8 mouse cellular contexts compared by ENCODE assay signal in the genomic region with DNA sequence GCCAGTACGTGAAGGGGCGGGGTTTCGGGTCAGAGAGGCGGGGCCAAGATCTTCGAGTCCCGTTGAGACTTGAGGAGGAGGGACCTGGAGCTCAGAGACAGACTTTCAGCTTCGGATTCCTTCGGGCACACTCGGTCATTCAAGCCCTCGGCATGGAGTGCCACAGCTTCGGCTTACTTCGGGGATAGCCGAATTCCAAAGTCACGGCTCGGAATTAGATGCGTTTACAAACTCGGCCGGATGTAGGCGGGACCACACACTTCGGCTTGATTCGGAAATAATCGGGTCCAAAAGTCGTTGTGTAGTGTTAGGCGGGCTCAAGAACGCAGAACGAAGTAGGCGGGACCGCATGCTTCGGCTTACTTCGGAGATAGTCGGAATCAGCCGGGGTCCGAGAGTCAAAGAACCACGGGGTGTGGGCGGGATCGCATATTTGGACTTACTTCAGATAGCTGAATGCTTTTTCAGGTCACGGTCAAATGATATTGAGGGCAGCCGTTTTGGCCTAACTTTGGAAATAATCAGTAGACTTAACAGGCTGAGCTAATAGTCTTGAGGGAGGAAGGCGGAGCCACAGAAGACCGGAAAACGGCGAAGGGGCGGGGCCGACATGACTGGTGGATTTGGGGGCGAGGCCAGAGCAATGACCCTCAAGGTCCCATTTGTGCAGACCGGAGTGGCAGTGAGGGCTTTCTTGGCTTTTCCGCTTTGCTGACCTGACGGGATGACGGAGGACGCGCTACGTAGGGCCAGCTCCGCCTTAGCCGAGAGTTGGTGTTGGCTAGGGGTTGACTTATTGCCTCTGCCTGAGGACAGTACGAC. TPM values are rescaled to one million over a fixed set of nuclear protein-coding genes. Genes with fewer than 3 reads are reported as not detected.
DNase-seq lines count a peak whose midpoint lies in the region; ATAC-seq and TF ChIP-seq lines count a peak whose summit lies in the region.

Gene Mboat7 (minus strand): TSS at position 537 of the 822 bp plus-strand sequence.

- H3K27me3 ChIP-seq in forebrain, embryonic 10.5 days (ENCODE audit: poor library complexity, severe bottlenecking) = no peaks in the 10 kb centered on the region
- no peaks in the 10 kb centered on the region for H3K27me3 ChIP-seq in heart, embryonic 15.5 days
- no peaks in the 10 kb centered on the region for H3K27me3 ChIP-seq in liver, embryonic 14.5 days (ENCODE audit: control insufficient read depth, insufficient read depth, low read length)
- no peaks in the 10 kb centered on the region for H3K27me3 ChIP-seq in neural tube, embryonic 11.5 days (ENCODE audit: control insufficient read depth, insufficient read depth, low read length)
- H3K27me3 ChIP-seq in stomach, postnatal 0 days (ENCODE audit: control insufficient read depth, insufficient read depth, low read length) = no peaks in the 10 kb centered on the region

- peaks cover 37% of the 10 kb centered on the region for H3K36me3 ChIP-seq in forebrain, embryonic 10.5 days (replicated peaks)
- H3K36me3 ChIP-seq in heart, embryonic 15.5 days = peaks cover 21% of the 10 kb centered on the region
- no peaks in the 10 kb centered on the region; the same call in 1 of the 2 replicates for H3K36me3 ChIP-seq in liver, embryonic 14.5 days (replicated peaks; ENCODE audit: control insufficient read depth, insufficient read depth, low read depth)
- H3K36me3 ChIP-seq in neural tube, embryonic 11.5 days (ENCODE audit: control insufficient read depth, insufficient read depth, low read length) = no peaks in the 10 kb centered on the region; the same call in 1 of the 2 replicates
- peaks cover 12% of the 10 kb centered on the region; the same call in 1 of the 2 replicates for H3K36me3 ChIP-seq in stomach, postnatal 0 days (ENCODE audit: control insufficient read depth, insufficient read depth, low read length)

- TF ChIP-seq EP300 in liver, embryonic 14.5 days (IDR thresholded peaks at IDR 0.05; ENCODE audit: low read depth) = no peak
- no peak for TF ChIP-seq EP300 in stomach, postnatal 0 days (optimal IDR thresholded peaks at IDR 0.05)

- H3K4me2 ChIP-seq in heart, embryonic 15.5 days = peak within 1 kb of the TSS; percentile 94
- peak within 1 kb of the TSS; percentile 95 for H3K4me2 ChIP-seq in liver, embryonic 14.5 days (ENCODE audit: low read depth)
- H3K4me2 ChIP-seq in neural tube, embryonic 11.5 days (ENCODE audit: low read depth) = peak within 1 kb of the TSS; percentile 78
- H3K4me2 ChIP-seq in stomach, postnatal 0 days (replicated peaks; ENCODE audit: low read depth) = peak within 1 kb of the TSS; percentile 91

- no peaks in the 10 kb centered on the region for H3K9me3 ChIP-seq in forebrain, embryonic 10.5 days
- H3K9me3 ChIP-seq in heart, embryonic 15.5 days (replicated peaks) = no peaks in the 10 kb centered on the region
- no peaks in the 10 kb centered on the region for H3K9me3 ChIP-seq in liver, embryonic 14.5 days (ENCODE audit: control insufficient read depth, low read length)
- no peaks in the 10 kb centered on the region for H3K9me3 ChIP-seq in neural tube, embryonic 11.5 days (ENCODE audit: control insufficient read depth, low read length)
- no peaks in the 10 kb centered on the region for H3K9me3 ChIP-seq in stomach, postnatal 0 days (ENCODE audit: control insufficient read depth, low read length)

- under 1% methylated on average over 55 of the region's 55 CpGs for WGBS in forebrain, embryonic 10.5 days
- under 1% methylated on average over 55 of the region's 55 CpGs for WGBS in heart, embryonic 15.5 days
- WGBS in liver, embryonic 14.5 days (ENCODE audit: insufficient replicate concordance) = under 1% methylated on average over 55 of the region's 55 CpGs
- under 1% methylated on average over 55 of the region's 55 CpGs for WGBS in neural tube, embryonic 11.5 days
- WGBS in stomach, postnatal 0 days = under 1% methylated on average over 55 of the region's 55 CpGs

- H3K27ac ChIP-seq in forebrain, embryonic 10.5 days = peak within 1 kb of the TSS; percentile 94
- H3K27ac ChIP-seq in heart, embryonic 15.5 days = peak within 1 kb of the TSS; percentile 97
- peak within 1 kb of the TSS; percentile 74 for H3K27ac ChIP-seq in liver, embryonic 14.5 days
- peak within 1 kb of the TSS; percentile 88 for H3K27ac ChIP-seq in neural tube, embryonic 11.5 days (ENCODE audit: low read depth, low read length)
- H3K27ac ChIP-seq in stomach, postnatal 0 days (replicated peaks) = peak within 1 kb of the TSS; percentile 95

- peak within 1 kb of the TSS; percentile 94 for H3K9ac ChIP-seq in heart, embryonic 15.5 days
- peak within 1 kb of the TSS; percentile 81 for H3K9ac ChIP-seq in liver, embryonic 14.5 days (replicated peaks)
- peak within 1 kb of the TSS; percentile 75 for H3K9ac ChIP-seq in neural tube, embryonic 11.5 days (ENCODE audit: low read length)
- H3K9ac ChIP-seq in stomach, postnatal 0 days (ENCODE audit: low read length) = peak within 1 kb of the TSS; percentile 84

- peak; percentile 89 for ATAC-seq in heart, embryonic 15.5 days (replicated peaks; ENCODE audit: insufficient number of reproducible peaks, insufficient read depth, low FRiP score, low read depth)
- ATAC-seq in liver, embryonic 14.5 days (ENCODE audit: insufficient read depth) = peak; percentile 82
- ATAC-seq in neural tube, embryonic 11.5 days (ENCODE audit: insufficient read depth, low FRiP score, low TSS enrichment) = peak; percentile 88
- ATAC-seq in stomach, postnatal 0 days (ENCODE audit: low FRiP score, low TSS enrichment) = peak; percentile 92

- H3K4me1 ChIP-seq in forebrain, embryonic 10.5 days = peaks cover 27% of the 10 kb centered on the region
- peaks cover 21% of the 10 kb centered on the region for H3K4me1 ChIP-seq in heart, embryonic 15.5 days (replicated peaks)
- H3K4me1 ChIP-seq in liver, embryonic 14.5 days (replicated peaks; ENCODE audit: control insufficient read depth in 2 of 2, insufficient read depth in 2 of 2, low read length in 1 of 2) = peaks cover 4 to 11% of the 10 kb centered on the region in 2 experiments; a peak in 3 of 4 replicates
- H3K4me1 ChIP-seq in neural tube, embryonic 11.5 days (ENCODE audit: control insufficient read depth, insufficient read depth, low read length) = 0 out of 2 replicates have a peak, but pooled peaks cover 11% of the 10 kb centered on the region
- no peaks in the 10 kb centered on the region for H3K4me1 ChIP-seq in stomach, postnatal 0 days (replicated peaks; ENCODE audit: control insufficient read depth, insufficient read depth)

- DNase-seq in CD8-positive naive resting alpha-beta T cell, adult 2 months (ENCODE audit: low read depth in 2 of 2, low spot score in 2 of 2) = peak; percentile 97 to 98
- peak; percentile 97 for DNase-seq in c-Kit-positive CD71-negative TER-119-negative erythroid progenitor cells, embryonic 14.5 days (ENCODE audit: low read depth)
- peak; percentile 96 for DNase-seq in forebrain, embryonic 10.5 days (ENCODE audit: extremely low spot score, low spot score)
- peak; percentile 99 for DNase-seq in kidney, postnatal 25 days
- DNase-seq in liver, embryonic 14.5 days (ENCODE audit: low read depth in 3 of 3, low spot score in 3 of 3) = peak; percentile 87 to 93 (median 89)
- peak; percentile 94 for DNase-seq in neural tube, embryonic 11.5 days (ENCODE audit: low spot score)
- peak; percentile 97 for DNase-seq in stomach, postnatal 0 days (ENCODE audit: low spot score)

- no peak for TF ChIP-seq CTCF in liver, embryonic 14.5 days (IDR thresholded peaks at IDR 0.05; ENCODE audit: low read depth)
- TF ChIP-seq CTCF in stomach, postnatal 0 days (IDR thresholded peaks at IDR 0.05; ENCODE audit: low read depth) = no peak

- peak within 1 kb of the TSS; percentile 86 for H3K4me3 ChIP-seq in forebrain, embryonic 10.5 days
- H3K4me3 ChIP-seq in heart, embryonic 15.5 days = peak within 1 kb of the TSS; percentile 70
- peak within 1 kb of the TSS; percentile 77 to 88 for H3K4me3 ChIP-seq in liver, embryonic 14.5 days (ENCODE audit: insufficient read depth in 1 of 2, low read depth in 2 of 2, low read length in 2 of 2)
- peak within 1 kb of the TSS; percentile 53 for H3K4me3 ChIP-seq in neural tube, embryonic 11.5 days (ENCODE audit: low read depth, low read length)
- peak within 1 kb of the TSS; percentile 83 for H3K4me3 ChIP-seq in stomach, postnatal 0 days (ENCODE audit: low read depth, low read length)

RNA-seq across cellular contexts. Expression of gene Mboat7, which starts in this region (rescaled TPM):
- polyA plus RNA-seq in forebrain, embryonic 10.5 days (2016; fragmentation: Nextera tagmentation; extraction: Ambion mirVana) = 37.5 and 40.9 TPM in 2 replicates
- 30.1 and 44.1 TPM in 2 replicates for polyA plus RNA-seq in heart, embryonic 15.5 days (2015; fragmentation: Nextera tagmentation; extraction: Ambion mirVana)
- 10.3 and 11.6 TPM in 2 replicates for polyA plus RNA-seq in liver, embryonic 14.5 days (2012; rRNA removed)
- polyA plus RNA-seq in liver, embryonic 14.5 days (2014; fragmentation: Nextera tagmentation; extraction: Ambion mirVana) = 11.5 and 13.0 TPM in 2 replicates
- polyA plus RNA-seq in neural tube, embryonic 11.5 days (2014; fragmentation: Nextera tagmentation; extraction: Ambion mirVana) = 30.2 and 33.5 TPM in 2 replicates
- 27.1 and 28.3 TPM in 2 replicates for polyA plus RNA-seq in stomach, postnatal 0 days (2015; fragmentation: Nextera tagmentation; extraction: Ambion mirVana)

Comparison
In these comparisons a context has a peak if more than half of its experiments do, and no peak if none do; other contexts are left out.
1. Peak in every context shown above with its lines: DNase-seq, ATAC-seq, H3K4me3 ChIP-seq and H3K27ac ChIP-seq.